Mouse (Mus musculus): Measurements from ENCODE around the gene Usp3.

DNA sequence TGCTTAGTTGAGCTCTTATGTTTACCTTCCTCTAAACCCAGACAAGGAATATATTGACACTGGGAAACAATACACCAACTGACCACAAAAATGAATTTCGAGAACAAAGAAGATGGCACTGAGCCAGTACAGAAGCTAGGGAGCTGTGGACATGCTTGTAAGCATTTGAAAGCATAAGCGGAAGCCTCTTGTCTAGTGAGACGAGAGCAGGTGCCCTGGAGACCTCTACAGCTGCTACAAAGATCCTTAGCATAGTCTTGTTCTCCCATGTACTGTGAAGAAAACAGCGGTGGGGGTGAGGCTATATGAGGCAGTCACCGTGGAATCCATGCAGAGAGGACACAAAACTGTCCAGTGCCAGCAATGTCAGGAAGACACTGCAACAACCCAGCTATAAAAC lies 74.0 kb downstream of the Usp3 start:
- no peak for TF ChIP-seq MYOG (IDR thresholded peaks at IDR 0.05; ENCODE audit: control insufficient read depth in 1 of 3, insufficient read depth in 1 of 3, insufficient read length in 2 of 3, low read depth in 2 of 3)
- no peak for TF ChIP-seq TCF12 (IDR thresholded peaks at IDR 0.05; ENCODE audit: insufficient read depth, poor library complexity, severe bottlenecking)
- TF ChIP-seq MAX (IDR thresholded peaks at IDR 0.05; ENCODE audit: low read depth): no peak
- no peak for TF ChIP-seq POLR2A (IDR thresholded peaks at IDR 0.05; ENCODE audit: insufficient read length, low read depth)
- TF ChIP-seq POLR2AphosphoS2 (IDR thresholded peaks at IDR 0.05; ENCODE audit: insufficient read length, low read depth): no peak
- no peak for TF ChIP-seq TCF3 (IDR thresholded peaks at IDR 0.05; ENCODE audit: insufficient read length, low read depth)
- TF ChIP-seq E2F4 (IDR thresholded peaks at IDR 0.05; ENCODE audit: insufficient read depth): no peak
- no peak for TF ChIP-seq SRF (IDR thresholded peaks at IDR 0.05; ENCODE audit: control insufficient read depth, insufficient read length, low read depth)
- TF ChIP-seq CEBPB (IDR thresholded peaks at IDR 0.05; ENCODE audit: insufficient read depth, poor library complexity, severe bottlenecking): no peak
- TF ChIP-seq USF1 (IDR thresholded peaks at IDR 0.05; ENCODE audit: low read depth): no peak
- TF ChIP-seq MYOD1 (IDR thresholded peaks at IDR 0.05; ENCODE audit: control insufficient read depth in 1 of 3, insufficient read length in 2 of 3, low read depth in 2 of 3): peak in 2 of 3 experiments; percentile 43 to 47

Data from myocyte (in vitro differentiated cells).